Mouse (Mus musculus): ENCODE measurements at regions not wholly inside any gene's neighbourhood (a gene's known extent, or its start where the extent isn't known, plus 50 kb on each side); places are given as distances from the start of the nearest gene placed in this dataset.

- TF ChIP-seq USF1 (IDR thresholded peaks at IDR 0.05; ENCODE audit: low read depth) (no peak), CTCF (IDR thresholded peaks at IDR 0.05; ENCODE audit: control insufficient read depth, insufficient read depth, insufficient read length) (no peak), CEBPB (IDR thresholded peaks at IDR 0.05; ENCODE audit: low read depth) (no peak), MAX (IDR thresholded peaks at IDR 0.05) (no peak)
Observed at GRCm38 (mm10) chr3:99447813-99448212, 207.6 kb downstream of the Tbx15 start.

Measured in C2C12 (cell line).